Mouse (Mus musculus) liver, adult 2 months (tissue): Measurements from ENCODE around the gene Urad.

Source experiments
- CTCF ChIP-seq: fragments of 200-500 bp; IDR thresholded peaks from 2 replicates; pipeline ENCODE4 v1.5.1; 2011; ENCODE audit warnings: low read depth, low read length, control low read depth
- POLR2A ChIP-seq: fragments of 200-500 bp; IDR thresholded peaks from 2 replicates; pipeline ENCODE4 v1.6.1; 2011; ENCODE audit warnings: low read length, control low read depth; ENCODE audit not compliant: insufficient read depth; ENCODE audit errors: extremely low read depth

GRCm38 (mm10) chr5:147327636-147328035 lies 5.4 kb upstream of the Urad start:
- TF ChIP-seq POLR2A (no peak), CTCF (peak; percentile 15; the same call in 1 of the 2 replicates)
